Mouse (Mus musculus) thymus, postnatal 4 days (tissue): ENCODE data around the gene Kcnj11.

Experiments
- DNase-seq: peaks from one replicate; pipeline ENCODE4 v3.0.0; 2021

Gene Kcnj11

GRCm38 (mm10) chr7:46103771-46104170 lies 3.2 kb upstream of the Kcnj11 start:
- DNase-seq: no peak

GRCm38 (mm10) chr7:46103075-46103591 lies 2.6 kb upstream of the Kcnj11 start:
- no peak for DNase-seq

GRCm38 (mm10) chr7:46099682-46100081 lies 882 bp downstream of the Kcnj11 start:
- DNase-seq: no peak

GRCm38 (mm10) chr7:46098919-46099286 lies 1.7 kb downstream of the Kcnj11 start:
- DNase-seq: no peak

- no peak for DNase-seq
These were observed 2.2 kb downstream of the Kcnj11 start for GRCm38 (mm10) chr7:46098221-46098918.

- DNase-seq: no peak
These were observed 3.2 kb downstream of the Kcnj11 start for GRCm38 (mm10) chr7:46097319-46097783.

GRCm38 (mm10) chr7:46096136-46096535 lies 4.4 kb downstream of the Kcnj11 start:
- peak; percentile 74 for DNase-seq

GRCm38 (mm10) chr7:46092803-46093202 lies 7.8 kb downstream of the Kcnj11 start:
- DNase-seq: no peak

GRCm38 (mm10) chr7:46088241-46088640 lies 12.3 kb downstream of the Kcnj11 start:
- DNase-seq: no peak

- no peak for DNase-seq
These were observed 14.2 kb downstream of the Kcnj11 start for GRCm38 (mm10) chr7:46086378-46086777.

GRCm38 (mm10) chr7:46084839-46085513 lies 15.6 kb downstream of the Kcnj11 start:
- DNase-seq: no peak

- DNase-seq: no peak
These were observed 16.5 kb downstream of the Kcnj11 start for GRCm38 (mm10) chr7:46084024-46084423.

- no peak for DNase-seq
These were observed 22.9 kb downstream of the Kcnj11 start for GRCm38 (mm10) chr7:46077675-46078074.

- no peak for DNase-seq
These were observed 23.7 kb downstream of the Kcnj11 start for GRCm38 (mm10) chr7:46076844-46077243.

- DNase-seq: no peak
These were observed 31.7 kb downstream of the Kcnj11 start for GRCm38 (mm10) chr7:46068831-46069230.

GRCm38 (mm10) chr7:46063296-46063695 lies 37.3 kb downstream of the Kcnj11 start:
- DNase-seq: no peak

- DNase-seq: no peak
These were observed 39.0 kb downstream of the Kcnj11 start for GRCm38 (mm10) chr7:46061614-46062013.

GRCm38 (mm10) chr7:46060688-46061087 lies 39.9 kb downstream of the Kcnj11 start:
- no peak for DNase-seq

- peak; percentile 52 for DNase-seq
These were observed 41.7 kb downstream of the Kcnj11 start for GRCm38 (mm10) chr7:46058882-46059281.

- DNase-seq: no peak
These were observed 47.0 kb downstream of the Kcnj11 start for GRCm38 (mm10) chr7:46053566-46053965.

- DNase-seq: peak; percentile 45
These were observed 48.3 kb downstream of the Kcnj11 start for GRCm38 (mm10) chr7:46052161-46052821.

- no peak for DNase-seq
These were observed 50.6 kb downstream of the Kcnj11 start for GRCm38 (mm10) chr7:46049981-46050380.

- DNase-seq: no peak
These were observed 52.5 kb downstream of the Kcnj11 start for GRCm38 (mm10) chr7:46047873-46048562.
